Mouse (Mus musculus): ENCODE data around the gene Sult6b2. TPM values are rescaled to one million over a fixed set of nuclear protein-coding genes. Genes with fewer than 3 reads are reported as not detected.

The Sult6b2 gene
- total and polyA plus RNA-seq, 3 experiments = not detected

DNA sequence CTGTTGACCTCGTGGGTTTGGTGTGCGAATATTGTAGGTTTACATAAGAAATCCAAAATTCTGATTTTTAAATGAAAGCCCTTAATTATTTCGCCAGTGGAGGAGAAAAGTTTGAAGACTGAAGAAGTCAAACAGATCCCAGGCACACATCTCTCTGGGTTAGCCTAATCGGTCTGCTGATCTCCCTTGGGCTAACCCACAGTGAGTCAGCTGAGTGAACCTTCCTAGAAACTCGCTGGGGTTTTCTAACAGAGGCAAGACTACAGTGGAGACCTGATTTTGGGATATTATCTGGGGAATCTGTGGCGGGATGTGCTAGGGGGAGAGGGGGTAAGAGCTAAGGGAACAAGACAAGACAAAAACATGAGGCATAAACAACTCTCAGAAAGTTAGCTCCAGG, 5.9 kb upstream of the Sult6b2 start:
- DNase-seq = no peak

GRCm38 (mm10) chr6:142809373-142810098, 5.2 kb upstream of the Sult6b2 start:
- no peak for DNase-seq

DNA sequence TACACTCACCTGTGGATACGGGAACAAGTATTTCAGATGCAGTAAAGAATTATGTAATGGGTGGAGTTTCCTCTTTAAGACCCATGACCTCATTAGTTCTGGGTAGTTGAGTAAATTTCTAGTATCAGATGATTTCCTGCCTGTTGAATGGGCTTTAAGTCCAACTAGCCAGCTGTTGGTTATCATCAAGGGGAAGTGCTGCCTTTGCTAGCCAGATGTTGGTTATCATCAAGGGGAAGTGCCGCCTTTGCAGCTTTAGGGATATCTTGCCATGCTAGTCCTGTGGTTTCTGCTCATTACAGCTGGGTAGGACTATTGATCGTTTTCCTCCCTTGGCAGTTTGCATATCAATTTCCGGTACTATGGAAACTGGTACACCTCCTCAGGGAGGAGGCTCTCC, 2.0 kb upstream of the Sult6b2 start:
- DNase-seq = no peak

- DNase-seq = no peak
Observed at GRCm38 (mm10) chr6:142802617-142803525, 1.4 kb downstream of the Sult6b2 start.

- no peak for DNase-seq
Observed at GRCm38 (mm10) chr6:142801687-142802086, 2.6 kb downstream of the Sult6b2 start.

GRCm38 (mm10) chr6:142799704-142800374, 4.5 kb downstream of the Sult6b2 start:
- DNase-seq = no peak

- no peak for DNase-seq
Observed at GRCm38 (mm10) chr6:142798837-142799236, 5.5 kb downstream of the Sult6b2 start.

- no peak for DNase-seq
Observed at GRCm38 (mm10) chr6:142797996-142798395, 6.3 kb downstream of the Sult6b2 start.

DNA sequence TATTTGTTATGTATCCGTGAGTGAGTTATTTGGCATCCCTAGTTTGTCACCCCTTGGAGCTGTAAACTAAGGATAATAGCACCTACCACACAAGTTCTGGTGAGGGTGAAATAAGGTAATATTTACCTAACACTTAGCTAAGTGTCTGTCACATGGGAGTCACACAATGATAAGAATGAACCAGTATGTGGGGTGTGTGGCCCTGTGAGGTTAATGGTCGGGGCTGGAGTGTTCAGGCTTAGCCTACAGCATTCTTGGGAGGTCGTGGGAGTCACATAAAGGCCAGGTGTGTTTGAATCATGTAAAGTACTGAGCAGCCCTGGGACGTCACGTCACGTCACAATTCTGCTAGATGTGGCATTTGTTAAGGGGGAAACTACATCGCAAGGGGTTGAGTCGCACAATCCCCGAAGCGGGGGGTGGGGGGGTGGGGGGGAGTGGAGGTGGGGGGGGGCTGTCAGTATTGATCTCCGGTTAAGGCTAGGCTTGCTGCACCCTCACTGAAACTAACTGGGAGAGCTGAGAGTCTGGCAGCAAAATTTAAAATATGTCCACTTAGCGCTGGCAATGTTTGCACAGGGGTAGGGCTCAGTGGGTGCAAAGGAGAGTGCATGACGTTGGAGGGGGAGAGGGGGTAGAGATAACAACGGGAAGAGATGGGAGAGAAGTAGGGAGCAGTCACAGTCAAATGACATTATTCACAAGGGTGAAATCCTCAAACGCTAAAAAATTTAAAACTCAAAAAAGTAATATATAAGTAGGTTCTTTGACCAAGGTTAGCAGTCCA, 8.5 kb downstream of the Sult6b2 start:
- no peak for DNase-seq

GRCm38 (mm10) chr6:142795087-142795486, 9.2 kb downstream of the Sult6b2 start:
- no peak for DNase-seq

DNA sequence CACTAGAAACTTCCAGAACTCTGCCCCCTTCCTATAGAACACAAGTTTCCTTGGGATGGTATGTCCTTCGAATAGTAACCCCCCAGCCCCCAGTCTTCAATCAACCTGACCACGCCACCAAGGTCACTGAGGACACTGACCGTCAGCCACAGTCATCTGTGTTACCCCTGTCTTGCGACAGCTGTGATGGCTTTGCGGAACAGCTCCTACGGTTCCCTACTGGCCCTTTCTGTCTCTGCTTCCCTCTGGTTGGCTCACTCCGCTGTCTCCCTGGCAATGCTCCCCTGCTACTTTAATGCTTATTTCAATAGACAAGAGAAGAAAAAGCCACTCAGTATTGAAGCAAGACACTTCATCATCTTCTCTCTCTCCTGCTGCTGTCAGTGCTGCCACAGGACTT, 10.8 kb downstream of the Sult6b2 start:
- DNase-seq = no peak

DNA sequence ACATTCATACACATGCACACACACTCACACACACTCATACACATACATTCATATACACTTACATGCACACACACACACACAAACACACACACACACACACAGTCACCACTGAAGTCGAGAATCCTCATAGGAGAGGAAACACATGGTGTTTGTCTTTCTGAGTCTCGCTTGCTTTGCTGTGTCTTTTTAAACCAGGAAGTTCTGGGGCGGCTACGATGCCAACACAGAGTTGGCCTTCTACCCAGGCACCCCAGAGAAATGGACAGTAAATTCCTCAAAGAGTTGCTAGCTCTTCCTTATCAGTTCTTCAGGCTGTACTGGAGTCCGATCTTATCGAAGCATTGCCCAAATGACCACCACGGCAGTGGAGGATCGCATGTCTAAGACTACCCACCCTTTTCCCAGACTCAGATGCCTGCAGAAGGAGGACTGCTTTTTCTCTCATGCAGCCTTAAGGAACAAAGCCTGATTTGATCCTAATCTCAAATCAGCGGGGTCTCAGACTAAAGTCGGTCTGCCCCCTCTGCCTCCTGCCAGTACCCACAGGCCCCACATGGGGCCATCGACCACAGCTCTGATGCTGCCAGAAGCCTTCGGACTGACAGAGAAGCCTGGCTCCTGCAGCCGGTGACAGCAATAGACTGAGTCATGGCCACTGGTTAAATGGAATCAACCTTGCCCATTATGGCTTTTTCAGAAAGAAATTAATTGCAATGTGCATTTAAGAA, 11.9 kb downstream of the Sult6b2 start:
- no peak for DNase-seq

GRCm38 (mm10) chr6:142789736-142790135, 14.6 kb downstream of the Sult6b2 start:
- DNase-seq = no peak

- peak; percentile 16 for DNase-seq
Observed at GRCm38 (mm10) chr6:142788042-142788987, 16.0 kb downstream of the Sult6b2 start.

GRCm38 (mm10) chr6:142786106-142786505, 18.2 kb downstream of the Sult6b2 start:
- no peak for DNase-seq

DNA sequence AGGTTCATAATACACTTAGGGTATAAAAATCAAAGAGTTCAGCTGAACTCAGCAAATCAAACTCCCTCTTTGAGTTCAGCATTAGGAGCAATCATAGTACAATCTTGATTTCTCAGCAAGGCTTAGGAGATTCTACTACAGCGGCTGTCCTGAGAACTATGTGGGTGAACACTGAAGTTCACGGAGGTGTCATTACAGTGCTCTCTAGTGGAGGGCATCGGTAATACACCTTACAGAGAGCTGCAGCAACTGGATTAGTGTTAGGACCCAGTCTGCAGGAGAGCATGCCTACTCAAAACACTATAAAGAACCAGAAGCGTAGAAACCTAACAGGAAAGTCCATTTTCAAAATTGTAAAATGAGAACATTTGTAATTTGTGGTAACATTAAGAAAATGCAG, 19.0 kb downstream of the Sult6b2 start:
- peak; percentile 37 for DNase-seq

- no peak for DNase-seq
Observed at GRCm38 (mm10) chr6:142781286-142781685, 23.0 kb downstream of the Sult6b2 start.

- DNase-seq = no peak
Observed at GRCm38 (mm10) chr6:142780574-142781033, 23.7 kb downstream of the Sult6b2 start.

DNA sequence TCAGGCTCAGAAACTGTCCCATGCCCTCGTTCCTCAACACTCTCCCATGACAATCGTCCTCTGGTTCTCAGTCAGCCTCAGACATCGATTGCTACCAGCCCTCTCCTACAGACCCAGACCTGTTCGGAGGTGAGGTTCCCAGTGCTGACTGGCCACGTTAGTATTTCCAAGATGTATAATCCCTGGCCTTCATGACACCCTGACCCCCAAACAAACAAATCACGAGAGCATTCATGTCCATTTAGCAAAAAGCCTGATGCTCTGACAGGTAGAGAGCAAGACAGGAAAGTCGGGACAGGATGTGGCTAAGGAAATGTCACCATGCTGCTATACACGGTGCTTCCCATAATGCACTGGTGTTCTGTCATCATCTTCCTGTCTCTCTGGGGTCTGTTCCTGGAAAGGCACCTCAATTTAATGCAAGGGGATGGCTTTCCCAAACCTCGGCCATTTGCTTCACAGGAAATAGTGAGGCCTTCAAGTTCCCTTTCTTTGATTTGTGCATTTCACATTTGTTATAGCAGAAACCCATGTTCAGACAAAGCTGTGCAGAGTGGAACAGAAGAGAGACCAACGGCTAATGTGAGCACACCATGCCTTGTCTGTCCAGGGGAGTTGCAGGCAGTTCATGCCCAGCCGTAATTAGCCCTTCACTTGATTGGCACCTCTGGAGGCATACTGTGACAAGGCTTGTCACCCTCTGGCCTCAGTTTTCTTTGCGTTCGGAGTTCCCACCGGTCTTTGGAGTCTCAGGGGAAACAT, 24.3 kb downstream of the Sult6b2 start:
- no peak for DNase-seq
